Mouse (Mus musculus): ENCODE measurements around the gene Pglyrp2.

Gene Pglyrp2

DNA sequence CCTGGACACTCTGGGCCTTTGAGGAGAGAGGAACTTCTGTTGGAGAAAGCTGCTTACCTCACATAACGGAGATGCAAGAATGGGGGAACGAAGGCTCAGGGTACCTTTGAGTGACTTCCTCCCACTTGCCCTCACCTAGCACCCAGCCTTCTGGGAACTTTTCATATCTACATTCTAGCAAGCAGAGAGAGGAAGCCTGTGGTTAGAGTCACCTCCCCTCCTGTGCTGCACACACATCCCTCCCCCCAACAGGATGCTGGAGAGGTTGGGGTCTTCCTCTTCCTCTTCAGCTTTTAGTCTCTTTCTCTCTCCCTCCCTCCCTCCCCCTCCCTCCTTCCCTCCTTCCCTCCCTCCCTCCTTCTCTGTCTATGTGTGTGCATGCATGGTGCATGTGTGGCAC lies at the start of gene Pglyrp2:
TSS of gene Pglyrp2 (minus strand) at position 134 of the 400 bp plus-strand sequence.
- DNase-seq: no peak

GRCm38 (mm10) chr17:32472176-32472575 lies 48.2 kb upstream of the Pglyrp2 start:
- DNase-seq: no peak

DNA sequence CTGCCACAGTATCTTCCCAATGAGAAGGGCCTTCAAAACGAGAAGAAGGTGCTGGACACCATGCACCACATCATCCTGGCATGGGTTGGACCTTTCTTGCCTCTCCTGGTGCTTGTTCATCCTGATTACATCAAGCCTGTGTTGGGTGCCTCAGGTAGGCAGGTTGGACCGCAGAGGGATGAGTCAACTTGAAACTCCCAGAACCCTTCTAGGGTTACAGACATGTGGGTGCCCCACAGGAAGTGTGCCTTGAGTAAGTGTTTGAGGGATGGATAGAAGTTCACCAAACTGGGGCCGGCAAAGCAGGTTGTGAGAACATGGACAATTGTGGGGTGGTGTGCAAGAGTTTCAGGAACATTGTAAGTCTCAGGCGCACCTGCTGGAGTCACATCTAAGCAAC lies 46.8 kb upstream of the Pglyrp2 start:
- no peak for DNase-seq

DNA sequence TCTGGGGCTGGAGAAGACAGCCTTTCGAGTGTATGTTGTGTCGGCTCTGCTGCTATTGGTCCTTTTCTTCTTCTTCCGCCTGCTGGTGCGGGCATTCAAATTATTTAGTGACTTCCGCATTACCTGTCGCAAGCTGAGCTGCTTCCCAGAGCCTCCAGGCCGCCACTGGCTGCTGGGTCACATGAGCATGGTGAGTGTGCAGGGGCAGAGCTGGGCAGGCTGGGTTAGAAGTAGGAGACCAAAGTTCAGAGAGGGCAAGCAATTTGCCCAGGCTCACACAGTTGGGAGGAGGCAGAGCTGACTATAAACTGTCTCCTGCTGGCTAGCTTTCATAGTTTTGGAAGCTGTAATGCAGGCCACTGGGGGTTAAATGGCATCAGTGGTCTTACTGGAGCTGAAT lies 44.5 kb upstream of the Pglyrp2 start:
- DNase-seq: no peak

- DNase-seq: no peak
Measured at GRCm38 (mm10) chr17:32454997-32455396, 31.0 kb upstream of the Pglyrp2 start.

GRCm38 (mm10) chr17:32454188-32454587 lies 30.2 kb upstream of the Pglyrp2 start:
- DNase-seq: no peak

- DNase-seq: no peak
Measured at GRCm38 (mm10) chr17:32452482-32452881, 28.5 kb upstream of the Pglyrp2 start, which contains the start of gene Cyp4f39. Cyp4f39 (plus strand) TSS chr17:32452723.

DNA sequence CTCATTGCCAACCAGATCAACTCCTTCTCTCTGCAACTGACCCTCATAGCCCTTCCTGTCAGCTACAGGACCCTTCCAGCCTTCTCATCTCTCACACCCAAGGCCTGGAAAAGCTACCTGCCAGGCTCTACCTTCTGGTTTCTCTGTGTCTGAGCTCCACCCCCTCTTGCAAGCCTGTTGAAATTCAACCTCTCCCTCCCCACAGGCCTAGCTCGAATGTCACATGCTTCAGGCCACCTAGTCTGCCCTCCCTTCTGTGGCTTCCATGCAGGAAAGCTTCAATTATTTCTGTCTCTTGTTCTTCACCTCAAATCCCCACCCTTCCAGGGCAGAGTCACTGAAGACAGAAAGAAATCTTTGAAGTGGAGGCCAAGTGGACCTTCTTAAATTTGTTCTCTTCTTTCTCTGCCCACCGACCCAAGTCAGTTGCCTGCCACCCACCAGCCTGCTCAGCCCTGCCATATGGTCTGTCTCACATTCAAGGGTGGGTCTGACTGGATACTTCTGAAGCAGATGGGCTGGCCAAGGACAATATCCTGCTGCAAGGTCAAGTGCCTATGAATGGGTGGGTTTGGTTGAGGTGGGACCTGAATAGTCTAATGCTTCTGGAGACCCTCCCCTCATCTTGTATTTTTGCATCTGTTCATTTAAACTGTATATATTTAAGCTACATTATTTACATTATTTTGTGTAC lies 27.0 kb upstream of the Pglyrp2 start:
- no peak for DNase-seq

GRCm38 (mm10) chr17:32449042-32449441 lies 25.1 kb upstream of the Pglyrp2 start:
- DNase-seq: no peak

GRCm38 (mm10) chr17:32447195-32447594 lies 23.2 kb upstream of the Pglyrp2 start:
- DNase-seq: no peak

GRCm38 (mm10) chr17:32445016-32445415 lies 21.0 kb upstream of the Pglyrp2 start:
- DNase-seq: no peak

- no peak for DNase-seq
Measured at GRCm38 (mm10) chr17:32443245-32443644, 19.3 kb upstream of the Pglyrp2 start.

DNA sequence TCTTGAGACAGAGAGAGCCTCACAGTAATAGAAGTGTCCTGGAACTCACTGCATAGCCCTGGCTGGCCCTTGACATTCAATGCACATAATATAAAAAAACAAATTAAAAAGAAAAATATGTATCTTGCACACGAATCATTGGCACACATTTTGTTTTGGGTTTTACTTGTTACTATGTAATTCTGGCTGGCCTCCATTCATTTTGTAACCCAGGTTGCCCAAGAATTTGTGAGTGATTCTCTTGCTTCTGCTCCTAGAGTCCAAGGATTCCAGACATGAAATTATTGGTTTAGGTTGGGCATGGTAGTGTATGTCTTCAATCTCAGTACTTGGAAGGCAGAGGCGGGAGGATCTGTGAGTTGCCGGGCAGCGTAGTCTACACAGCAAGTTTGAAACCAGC lies 13.1 kb upstream of the Pglyrp2 start:
- no peak for DNase-seq

- no peak for DNase-seq
Measured at GRCm38 (mm10) chr17:32435151-32435550, 11.2 kb upstream of the Pglyrp2 start.

DNA sequence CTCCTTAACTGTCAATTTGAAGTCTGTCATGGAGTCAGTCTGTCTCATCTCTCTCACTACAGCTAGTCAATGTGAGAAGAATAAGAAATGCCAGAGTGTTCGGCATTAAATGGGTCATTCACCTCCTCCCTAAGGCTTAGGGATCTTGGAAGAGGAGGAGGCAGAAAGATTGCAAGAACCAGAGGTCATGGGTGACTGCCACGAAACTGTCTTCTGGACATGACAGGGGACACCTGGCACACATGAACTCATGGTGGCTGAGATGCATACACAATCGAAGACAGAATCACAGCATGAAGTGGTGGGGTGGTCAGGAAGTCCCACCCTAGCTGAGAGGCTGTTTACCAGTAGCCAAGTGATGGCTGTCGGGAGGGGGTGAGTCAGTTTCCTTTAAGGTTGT lies 10.4 kb upstream of the Pglyrp2 start:
- DNase-seq: no peak

DNA sequence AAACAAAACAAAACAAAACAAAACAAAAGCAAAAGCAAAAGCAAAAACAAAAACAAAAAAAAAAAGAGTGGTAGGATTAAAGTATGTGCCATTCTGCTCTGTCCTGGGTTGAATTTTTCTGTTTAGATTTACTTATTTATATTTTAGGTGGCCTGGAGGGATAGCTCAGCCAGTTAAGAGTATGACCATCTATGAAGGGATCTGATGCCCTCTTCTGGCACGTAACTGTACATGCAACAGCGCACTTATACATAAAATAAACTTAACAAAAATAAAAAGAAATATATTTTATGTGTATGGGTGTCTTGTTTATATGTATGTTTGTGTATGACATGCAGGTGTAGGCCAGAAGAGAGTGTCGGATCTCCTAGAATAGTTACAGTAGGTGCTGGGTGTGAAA lies 8.0 kb upstream of the Pglyrp2 start:
- DNase-seq: no peak

DNA sequence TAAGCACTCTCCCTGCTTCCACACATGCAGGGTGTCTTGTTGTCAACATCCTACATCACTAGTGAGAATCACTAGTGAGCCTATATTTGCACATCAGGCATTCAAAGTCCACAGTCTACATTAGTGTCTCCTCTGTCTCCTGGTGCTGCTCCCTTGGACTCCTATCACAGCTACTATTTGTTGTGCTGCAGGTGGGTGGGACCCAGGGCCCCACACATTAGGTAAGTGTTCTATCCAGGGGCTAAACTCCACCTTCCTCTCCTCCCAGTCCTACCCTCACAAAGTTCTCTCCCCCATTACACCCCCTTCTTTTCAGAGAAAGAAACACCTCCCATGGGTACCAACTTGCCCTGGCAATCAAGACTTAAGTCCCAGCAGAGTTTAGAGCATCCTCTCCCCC lies 2.6 kb upstream of the Pglyrp2 start:
- DNase-seq: no peak

DNA sequence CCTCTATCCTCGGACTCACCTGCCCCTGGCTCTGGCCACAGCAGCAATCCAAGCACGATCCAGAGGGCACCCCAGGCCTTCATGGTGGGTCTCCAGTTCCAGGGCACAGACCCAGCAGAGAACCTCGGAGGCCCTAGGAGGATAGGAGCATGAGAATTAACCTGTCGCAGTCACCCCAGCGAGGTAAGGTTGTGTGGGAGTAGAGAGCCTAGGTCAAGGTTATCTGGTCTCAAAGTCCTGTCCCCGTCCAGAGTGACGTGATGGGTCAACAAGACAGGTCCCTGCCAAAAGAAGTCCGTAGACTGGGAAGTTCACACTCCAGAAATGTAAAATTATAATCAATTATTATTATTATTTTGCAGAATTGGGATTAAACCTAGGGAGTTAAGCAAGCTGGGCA lies 3.2 kb downstream of the Pglyrp2 start:
- no peak for DNase-seq

DNA sequence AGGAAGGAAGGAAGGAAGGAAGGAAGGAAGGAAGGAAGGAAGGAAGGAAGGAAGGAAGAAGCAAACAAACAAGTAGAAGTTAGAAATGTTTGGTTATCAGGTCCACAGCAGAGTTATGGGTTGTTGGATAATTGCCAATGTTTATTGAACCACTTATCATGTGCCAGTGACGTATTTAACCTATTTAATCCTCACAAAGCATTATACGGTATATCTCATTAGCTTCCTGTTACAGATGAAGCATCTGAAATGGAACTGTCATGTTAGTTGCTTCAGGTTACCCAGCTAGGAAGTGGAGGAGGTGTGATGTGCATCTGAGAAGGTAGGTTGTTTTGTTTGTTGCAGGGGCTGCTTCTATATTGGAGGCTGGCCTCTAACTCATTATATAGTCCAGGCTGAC lies 4.0 kb downstream of the Pglyrp2 start:
- DNase-seq: no peak

DNA sequence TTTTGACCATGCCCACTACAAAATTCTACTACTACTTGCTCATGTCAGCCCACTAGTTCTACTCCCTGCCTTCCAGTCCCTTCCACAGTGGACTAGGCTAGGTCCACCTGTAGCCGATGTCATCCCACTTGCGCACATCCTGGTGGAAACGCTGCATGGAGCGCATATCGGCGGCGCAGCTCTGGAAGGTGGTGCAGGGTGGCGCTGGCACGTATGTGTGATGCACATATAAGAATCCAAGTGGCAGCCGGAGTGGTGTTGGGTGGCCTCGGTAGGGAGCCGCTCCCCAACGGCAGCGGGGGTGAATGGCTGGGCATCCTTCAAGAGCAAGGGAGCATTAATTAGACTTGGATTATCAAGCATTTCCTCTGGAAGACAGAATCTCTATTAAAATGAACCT lies 7.2 kb downstream of the Pglyrp2 start:
- no peak for DNase-seq

DNA sequence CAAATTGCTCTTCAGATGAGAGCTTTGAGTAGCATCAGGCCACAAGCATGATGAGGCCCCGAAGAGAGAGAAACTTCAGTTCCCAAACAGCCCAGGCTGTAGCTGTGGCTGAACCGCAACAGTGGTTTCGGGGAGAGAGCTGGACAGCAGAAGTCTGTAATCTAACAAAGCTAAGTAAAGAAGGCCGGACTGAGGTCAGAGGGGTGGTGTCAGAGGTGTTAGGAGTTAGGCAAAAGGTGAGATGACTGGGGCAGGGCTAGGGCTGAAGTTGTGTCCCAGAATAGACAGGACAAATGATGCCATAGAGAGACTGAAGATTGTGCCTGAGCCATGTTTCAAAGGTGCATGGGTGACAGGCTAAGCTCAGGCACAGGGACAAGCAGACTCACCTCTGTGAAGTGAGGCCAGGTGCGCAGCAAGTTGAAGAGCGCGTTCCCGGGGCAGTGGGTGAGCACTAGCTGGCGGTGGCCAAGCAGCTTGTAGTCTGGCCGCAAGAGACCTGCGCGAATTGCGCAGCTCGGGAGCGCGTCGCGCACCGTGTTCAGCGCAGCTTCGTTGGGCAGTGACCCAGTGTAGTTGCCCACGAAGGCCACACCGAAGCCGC lies 8.4 kb downstream of the Pglyrp2 start:
- no peak for DNase-seq

GRCm38 (mm10) chr17:32411898-32412297 lies 12.1 kb downstream of the Pglyrp2 start:
- DNase-seq: no peak

- no peak for DNase-seq
Measured at GRCm38 (mm10) chr17:32403417-32403816, 20.6 kb downstream of the Pglyrp2 start, which contains the start of gene Rasal3. Rasal3 (minus strand) TSS chr17:32403583.

GRCm38 (mm10) chr17:32402779-32403157 lies 21.2 kb downstream of the Pglyrp2 start:
- no peak for DNase-seq

All from right cerebral cortex, postnatal 14 days (tissue).